Mouse (Mus musculus): ENCODE data around the gene Farp1.

DNA sequence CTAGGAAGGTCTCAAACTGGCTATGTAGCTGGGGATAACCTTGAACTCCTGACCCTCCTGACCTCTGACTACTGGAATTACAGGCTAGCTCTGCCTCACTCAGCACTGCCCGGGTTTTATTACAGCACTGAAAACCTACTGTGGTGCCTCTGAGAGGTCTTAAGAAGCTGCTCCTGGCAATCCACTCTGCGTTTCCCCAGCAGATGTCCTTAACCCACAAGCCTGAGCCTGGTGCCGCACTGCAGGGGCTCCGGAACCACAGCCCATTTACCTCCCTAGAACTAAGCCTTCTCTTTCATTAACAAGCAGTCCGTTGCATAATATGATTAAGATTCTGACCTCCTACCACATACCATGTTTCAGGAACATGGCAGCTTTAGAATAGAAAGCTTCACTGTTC lies 281.1 kb downstream of the Farp1 start:
- TF ChIP-seq CTCF (IDR thresholded peaks at IDR 0.05; ENCODE audit: control insufficient read depth, insufficient read depth, insufficient read length) (no peak), MAX (IDR thresholded peaks at IDR 0.05) (no peak), USF1 (IDR thresholded peaks at IDR 0.05; ENCODE audit: low read depth) (no peak), FOSL1 (IDR thresholded peaks at IDR 0.05; ENCODE audit: insufficient read depth, low read length, poor library complexity, severe bottlenecking) (no peak), CEBPB (IDR thresholded peaks at IDR 0.05; ENCODE audit: low read depth) (no peak), MYOD1 (IDR thresholded peaks at IDR 0.05; ENCODE audit: control insufficient read depth, insufficient read length, low read depth) (no peak)
